Mouse (Mus musculus) layer of hippocampus, postnatal 36 days (tissue): ENCODE measurements at regions not wholly inside any gene's neighbourhood (a gene's known extent, or its start where the extent isn't known, plus 50 kb on each side); places are given as distances from the start of the nearest gene placed in this dataset.

Experiments used
- DNase-seq, 2 experiments: peaks; one replicate each; pipeline ENCODE4 v3.0.0; 2022

- DNase-seq: no peak
These were observed 49.9 kb upstream of the Nepro start for GRCm38 (mm10) chr16:44674198-44674597.

GRCm38 (mm10) chr16:44672422-44672819 lies 51.7 kb upstream of the Nepro start:
- DNase-seq: no peak

DNA sequence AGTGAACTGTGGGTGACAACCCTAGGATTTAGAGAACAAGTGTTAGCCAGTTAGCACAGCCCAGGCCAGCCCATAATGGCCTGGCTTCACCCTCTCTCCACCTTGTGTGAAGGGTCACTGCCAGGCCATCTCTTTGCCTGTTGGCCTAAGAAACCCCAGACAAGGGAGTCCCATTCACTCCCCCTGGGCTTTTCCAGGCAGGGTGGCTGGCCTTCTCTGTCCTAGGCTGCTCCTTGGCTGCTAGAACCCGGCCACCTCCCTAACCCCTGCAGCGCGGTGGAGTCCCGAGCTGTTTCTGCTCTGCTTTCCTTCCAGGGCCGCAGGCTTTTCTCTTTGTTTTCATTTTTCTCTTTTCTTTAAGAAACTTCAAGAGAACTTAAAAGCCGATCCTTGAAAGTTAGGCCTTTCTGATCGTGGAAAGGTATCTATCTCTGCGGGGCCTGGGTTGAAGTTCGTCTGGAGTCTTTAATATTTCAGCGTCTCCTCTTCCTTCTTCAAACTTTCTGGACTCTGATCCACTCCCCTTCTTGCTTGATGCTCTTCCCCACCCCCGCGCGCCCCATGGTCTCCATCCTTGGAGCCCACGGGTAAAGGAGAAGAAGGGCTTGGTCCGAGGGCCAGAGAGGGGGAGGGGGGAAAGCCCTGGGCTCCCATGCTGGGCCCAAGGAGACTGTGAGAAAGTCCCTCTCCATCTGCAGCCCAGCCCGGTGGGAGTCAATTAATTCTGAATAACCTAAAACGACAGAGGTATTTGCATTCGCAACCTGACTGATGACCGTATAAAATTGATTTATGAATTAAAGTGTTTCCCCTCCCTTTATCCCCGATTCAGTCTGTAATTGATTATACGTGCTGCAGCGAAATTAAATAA lies 52.3 kb upstream of the Nepro start:
- no peak for DNase-seq

DNA sequence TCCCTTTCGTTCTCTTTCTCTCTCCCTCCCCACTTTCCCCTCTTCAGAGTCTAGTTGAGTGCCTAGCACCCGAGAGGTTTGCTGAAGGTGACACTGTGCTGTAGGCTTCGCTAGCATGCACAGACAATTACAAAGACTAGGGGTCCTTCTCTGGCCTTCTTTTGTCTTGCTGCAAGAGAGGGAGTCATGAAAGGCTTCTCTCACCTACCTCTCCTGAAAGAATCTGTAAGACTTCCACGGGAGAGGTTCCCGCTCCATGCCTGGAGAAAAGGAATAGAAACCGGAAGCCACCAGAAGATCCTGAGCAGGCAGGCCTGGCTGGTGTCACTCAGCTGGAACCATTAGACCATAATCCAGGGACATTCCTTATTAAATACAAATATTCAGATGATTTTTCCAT lies 56.0 kb upstream of the Nepro start:
- no peak for DNase-seq

DNA sequence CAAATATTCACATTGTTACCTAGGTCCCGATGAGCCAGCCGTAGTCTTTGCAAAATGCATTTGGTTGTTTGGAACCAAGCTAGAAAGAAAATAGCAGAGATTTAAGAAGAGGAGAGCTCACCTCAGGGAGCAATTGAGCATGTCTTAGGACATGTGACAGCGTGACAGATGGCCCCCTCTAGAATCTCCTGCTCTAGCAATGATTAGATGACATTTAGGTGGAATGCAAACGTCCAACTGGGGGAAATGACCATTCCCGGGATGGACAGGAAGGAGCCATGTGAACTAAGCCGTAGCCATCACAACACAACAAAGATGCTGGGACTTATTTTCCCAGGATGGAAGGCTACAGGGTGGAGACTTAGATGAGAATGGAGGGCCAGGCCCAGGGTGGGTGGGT lies 57.0 kb upstream of the Nepro start:
- no peak for DNase-seq

GRCm38 (mm10) chr16:44666431-44666997 lies 57.6 kb upstream of the Nepro start:
- no peak for DNase-seq

- no peak for DNase-seq
These were observed 58.6 kb upstream of the Nepro start for GRCm38 (mm10) chr16:44665491-44665931.

- DNase-seq: no peak
These were observed 61.0 kb upstream of the Nepro start for GRCm38 (mm10) chr16:44662966-44663600.

GRCm38 (mm10) chr16:44660996-44661876 lies 62.9 kb upstream of the Nepro start:
- no peak for DNase-seq

GRCm38 (mm10) chr16:44658306-44658705 lies 65.8 kb upstream of the Nepro start:
- DNase-seq: no peak

DNA sequence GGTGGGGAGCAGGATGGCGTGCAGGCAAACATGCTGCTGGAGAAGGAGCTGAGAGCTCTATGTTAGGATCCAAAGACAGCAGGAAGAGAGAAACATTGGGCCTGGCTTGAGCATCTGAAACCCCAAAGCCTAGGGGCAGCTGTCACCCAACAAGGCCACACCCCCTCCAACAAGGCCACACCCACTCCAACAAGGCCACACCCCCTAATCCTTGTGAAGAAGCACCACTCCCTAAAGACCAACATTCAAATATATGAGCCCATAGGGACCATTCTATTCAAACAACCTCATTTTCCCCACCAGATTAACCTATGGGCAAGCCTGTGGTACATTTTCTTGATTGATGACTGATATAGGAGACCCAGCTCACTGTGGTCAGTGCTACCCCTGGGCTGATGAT lies 67.9 kb upstream of the Nepro start:
- DNase-seq: no peak

DNA sequence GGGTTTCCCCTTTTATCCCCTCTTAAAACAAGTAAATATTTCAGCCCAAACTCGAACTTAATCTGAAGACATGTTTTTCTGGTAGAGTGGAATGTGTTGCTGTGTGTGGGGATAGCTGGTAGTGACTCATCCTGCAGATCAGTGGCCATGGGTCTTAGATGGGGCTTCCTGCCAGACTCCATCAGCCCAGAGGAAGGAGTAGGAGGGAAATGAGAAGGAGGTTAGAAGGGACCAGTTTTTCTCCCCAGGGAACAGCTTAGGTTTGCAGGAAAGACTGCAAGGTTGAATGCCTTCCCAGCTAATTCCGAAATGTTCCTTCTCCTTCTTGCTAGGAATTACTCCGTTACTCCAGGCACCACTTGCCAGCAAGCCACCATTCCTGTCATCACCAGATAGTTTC lies 68.8 kb upstream of the Nepro start:
- DNase-seq: no peak

GRCm38 (mm10) chr16:44648547-44649223 lies 75.4 kb upstream of the Nepro start:
- no peak for DNase-seq

GRCm38 (mm10) chr16:44643992-44644391 lies 80.1 kb upstream of the Nepro start:
- DNase-seq: no peak

GRCm38 (mm10) chr16:44637100-44637499 lies 78.4 kb upstream of the Boc start:
- DNase-seq: no peak

DNA sequence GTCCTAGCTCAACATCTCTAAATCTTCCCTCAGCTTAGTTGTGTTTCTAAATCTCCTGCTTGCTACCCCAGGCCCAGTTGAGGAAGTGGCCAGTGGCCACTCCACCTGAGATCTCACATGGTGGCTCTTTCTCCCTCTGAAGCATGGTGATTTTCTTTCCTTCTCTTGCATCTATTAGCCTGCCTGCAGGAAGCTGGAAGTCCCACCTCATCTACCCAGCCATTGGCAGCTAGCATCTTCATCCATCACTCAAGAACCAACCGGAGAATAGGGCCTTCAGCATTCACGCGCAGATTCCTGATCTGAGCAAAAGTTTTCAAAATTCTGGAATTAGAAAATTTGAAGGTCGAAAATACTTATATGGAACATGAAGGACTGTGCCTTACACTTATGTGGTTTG lies 75.8 kb upstream of the Boc start:
- DNase-seq: no peak

- no peak for DNase-seq
These were observed 74.5 kb upstream of the Boc start for GRCm38 (mm10) chr16:44633059-44633667.

DNA sequence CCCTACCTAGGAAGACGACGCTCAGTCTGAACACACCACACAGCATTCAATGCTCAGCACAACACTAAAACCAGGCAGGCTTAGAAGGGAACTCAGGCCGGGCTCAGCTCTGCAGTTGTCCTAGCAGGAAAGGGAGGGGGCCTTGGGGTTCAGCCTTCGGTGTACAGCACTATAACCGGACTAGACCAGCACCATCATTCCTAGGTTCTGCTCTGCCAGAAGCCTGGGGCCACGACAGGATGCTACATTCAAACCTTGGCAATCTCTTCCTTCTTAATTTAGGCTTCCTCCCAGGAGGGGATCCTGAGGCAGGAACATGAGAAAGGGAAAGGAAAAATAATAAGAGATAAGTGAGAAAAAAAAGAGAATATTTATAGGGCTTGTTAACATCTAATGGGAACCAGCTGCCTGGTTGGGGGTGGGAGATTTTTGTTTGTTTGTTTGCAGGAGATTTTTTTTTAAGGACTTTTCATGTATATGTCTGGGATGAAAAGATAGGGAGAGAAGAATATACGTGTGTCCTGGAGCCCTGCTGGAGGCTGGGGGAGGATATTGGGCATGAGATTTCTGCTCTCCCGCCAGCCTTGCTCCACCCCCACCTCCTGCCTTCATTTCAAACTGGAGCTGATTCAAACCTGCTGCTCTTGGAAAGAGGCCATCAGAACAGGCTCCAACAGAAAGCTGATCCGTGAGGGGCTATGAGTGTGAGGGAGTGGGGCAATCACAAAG lies 73.8 kb upstream of the Boc start:
- DNase-seq: peak; percentile 65 to 74

DNA sequence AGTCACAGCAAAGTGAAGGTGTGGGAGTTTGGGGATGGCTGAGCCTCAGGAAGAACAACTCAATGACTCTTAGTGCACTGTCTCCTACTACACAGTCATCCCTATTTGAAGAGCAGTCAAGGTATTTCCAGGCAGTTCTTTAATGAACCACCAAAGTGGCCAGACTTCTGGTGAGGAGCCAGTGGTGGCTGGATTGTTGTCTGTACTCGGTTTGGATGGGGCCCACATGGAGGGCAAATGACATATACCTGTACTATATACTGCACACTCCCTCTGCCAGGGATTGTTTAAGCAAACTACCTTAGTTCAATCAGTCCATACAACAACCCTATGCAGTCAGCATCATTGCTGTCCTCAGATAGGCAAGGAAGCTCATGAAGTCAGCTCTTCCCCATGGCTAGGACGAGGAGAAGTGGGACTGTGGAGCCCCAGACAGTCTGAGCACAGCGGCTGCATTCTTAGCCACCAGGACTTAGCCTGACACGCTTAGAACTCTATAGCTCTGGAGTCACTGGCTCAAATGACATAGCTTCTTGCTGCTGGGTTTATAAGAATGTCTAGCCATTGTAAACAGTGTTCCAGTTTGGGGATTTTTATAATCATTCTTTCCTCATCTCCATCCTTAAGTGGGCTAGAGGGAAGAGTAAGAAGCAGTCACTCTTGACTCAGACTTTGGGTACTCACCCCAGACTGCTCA lies 72.8 kb upstream of the Boc start:
- DNase-seq: no peak

GRCm38 (mm10) chr16:44630861-44631260 lies 72.2 kb upstream of the Boc start:
- DNase-seq: no peak
